Mouse (Mus musculus) lung, postnatal 25 days (tissue): ENCODE measurements around the gene Crygf.
"Not testable (repeated sequence)": the region's sequence is repeated elsewhere in the genome, so short reads cannot be mapped to it uniquely, and the experiment has no call there.

ENCODE experiments used
- DNase-seq: peaks from one replicate; pipeline ENCODE4 v3.0.0; 2022; ENCODE audit warnings: low spot score

Gene Crygf

GRCm38 (mm10) chr1:65926294-65926693, at the start of gene Crygf:
Gene Crygf, plus strand, starts transcription at chr1:65926520.
- DNase-seq = no peak

GRCm38 (mm10) chr1:65925361-65926210, 734 bp upstream of the Crygf start:
- no peak for DNase-seq

GRCm38 (mm10) chr1:65926696-65927095, 376 bp downstream of the Crygf start:
- not testable (repeated sequence) for DNase-seq

- DNase-seq = no peak
Measured at GRCm38 (mm10) chr1:65930055-65930454, 3.7 kb downstream of the Crygf start.

GRCm38 (mm10) chr1:65932091-65932812, 5.9 kb downstream of the Crygf start:
- no peak for DNase-seq
